Mouse (Mus musculus): ENCODE results near the gene Myo1a.

- no peak for TF ChIP-seq MAFK (IDR thresholded peaks at IDR 0.05; ENCODE audit: insufficient read depth, low read depth, low read length)
- TF ChIP-seq ZC3H11A (IDR thresholded peaks at IDR 0.05; ENCODE audit: borderline replicate concordance, low read depth, low read length), result no peak
- TF ChIP-seq ZNF384 (IDR thresholded peaks at IDR 0.05; ENCODE audit: low read depth, low read length), result no peak
Measured at GRCm38 (mm10) chr10:127662666-127663253, 42.2 kb upstream of the Myo1a start.

Measured in ES-E14 (cell line).